ENCODE assay signal across 8 mouse cellular contexts in the genomic region with DNA sequence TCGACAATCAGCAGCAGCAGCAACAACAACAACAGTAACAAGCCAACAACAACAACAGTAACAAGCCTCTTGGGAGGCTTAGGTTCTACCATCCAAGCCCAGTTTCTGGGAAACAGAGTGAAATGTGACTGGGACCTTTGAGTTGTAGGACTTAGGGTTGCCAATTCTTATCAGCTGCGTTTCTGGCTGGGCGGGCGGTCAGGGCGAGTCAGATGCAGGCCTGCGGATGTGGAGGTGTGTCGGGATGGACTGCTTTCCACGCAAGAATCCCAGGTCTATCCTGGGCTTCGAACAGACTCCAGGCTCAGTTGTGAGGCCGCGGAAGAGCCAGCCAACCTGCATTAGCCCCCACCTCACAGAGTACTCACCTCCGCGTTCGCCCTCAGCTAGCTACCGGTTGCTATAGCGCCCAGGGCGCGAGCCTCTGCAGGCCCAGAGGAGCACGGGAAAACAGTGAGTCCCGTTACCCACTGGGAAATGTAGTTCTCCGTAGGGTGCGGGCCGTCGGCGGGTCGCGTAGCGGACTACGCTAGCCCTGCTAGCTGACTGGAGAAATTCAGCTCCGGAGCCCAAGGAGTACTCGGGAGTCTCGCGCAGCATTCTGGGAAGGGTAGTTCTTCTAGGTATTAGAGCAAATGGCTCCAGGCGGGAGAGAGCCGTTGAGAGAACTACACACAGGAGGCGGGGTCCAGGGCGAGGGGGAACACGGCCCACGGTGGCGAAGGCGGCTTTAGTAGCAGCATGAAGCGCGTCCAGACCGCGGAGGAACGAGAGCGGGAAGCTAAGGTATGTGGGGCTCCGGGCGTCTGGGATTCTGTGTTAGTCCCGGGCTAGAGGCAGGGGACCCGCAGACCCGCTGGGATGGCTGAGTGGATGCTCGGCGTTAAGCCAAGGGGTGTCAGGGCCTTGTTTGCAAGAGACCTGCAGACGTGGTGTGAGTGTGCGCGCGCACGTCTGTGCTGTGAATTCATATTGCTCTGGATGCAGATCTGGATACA. TPM values are rescaled to one million over a fixed set of nuclear protein-coding genes. Genes with fewer than 3 reads are reported as not detected.
DNase-seq lines count a peak whose midpoint lies in the region; ATAC-seq and TF ChIP-seq lines count a peak whose summit lies in the region.

A gene (minus strand): TSS at position 428 of the 998 bp plus-strand sequence.
A gene (plus strand): TSS at position 691 of the 998 bp plus-strand sequence.

- WGBS in kidney, embryonic 14.5 days: under 1% methylated on average over 59 of the region's 59 CpGs
- under 1% methylated on average over 59 of the region's 59 CpGs for WGBS in limb, embryonic 15.5 days

- peaks cover 10% of the 10 kb centered on the region for H3K4me1 ChIP-seq in bone marrow macrophage, adult 2 months (ENCODE audit: control insufficient read depth, insufficient read depth, low read length)
- H3K4me1 ChIP-seq in embryonic fibroblast, embryonic 13.5 days (ENCODE audit: control insufficient read depth, insufficient read depth, low read length): no peaks in the 10 kb centered on the region
- H3K4me1 ChIP-seq in kidney, embryonic 14.5 days (ENCODE audit: control insufficient read depth, insufficient read depth, low read length): peaks cover 11% of the 10 kb centered on the region; the same call in 1 of the 2 replicates
- peaks cover 22% of the 10 kb centered on the region for H3K4me1 ChIP-seq in limb, embryonic 15.5 days

- H3K36me3 ChIP-seq in kidney, embryonic 14.5 days (ENCODE audit: control insufficient read depth, insufficient read depth, low read length): no peaks in the 10 kb centered on the region
- no peaks in the 10 kb centered on the region for H3K36me3 ChIP-seq in limb, embryonic 15.5 days

- TF ChIP-seq CTCF in bone marrow macrophage, adult 2 months (IDR thresholded peaks at IDR 0.05; ENCODE audit: low read depth, low read length): no peak
- no peak for TF ChIP-seq CTCF in embryonic fibroblast, embryonic 13.5 days (IDR thresholded peaks at IDR 0.05; ENCODE audit: borderline replicate concordance, insufficient read depth, low read length)

- H3K27me3 ChIP-seq in kidney, embryonic 14.5 days (ENCODE audit: control insufficient read depth, insufficient read depth, low read length): no peaks in the 10 kb centered on the region
- H3K27me3 ChIP-seq in limb, embryonic 15.5 days: no peaks in the 10 kb centered on the region

- H3K4me2 ChIP-seq in kidney, embryonic 14.5 days (replicated peaks; ENCODE audit: low read depth, low read length): peak within 1 kb of the TSS; percentile 81
- H3K4me2 ChIP-seq in limb, embryonic 15.5 days: peak within 1 kb of the TSS; percentile 60

- no peak within 1 kb of the TSS for H3K27ac ChIP-seq in bone marrow macrophage, adult 2 months (ENCODE audit: insufficient read depth, low read depth, low read length)
- peak within 1 kb of the TSS; percentile 55 for H3K27ac ChIP-seq in embryonic fibroblast, embryonic 13.5 days (ENCODE audit: insufficient read depth, low read length)
- 0 out of 2 replicates have a peak within 1 kb of the TSS, but pooled peaks have one; percentile 32 for H3K27ac ChIP-seq in kidney, embryonic 14.5 days (ENCODE audit: low read depth, low read length)
- H3K27ac ChIP-seq in limb, embryonic 15.5 days: peak within 1 kb of the TSS; percentile 87

- H3K9ac ChIP-seq in kidney, embryonic 14.5 days (ENCODE audit: low read depth, low read length): peak within 1 kb of the TSS; percentile 80
- H3K9ac ChIP-seq in limb, embryonic 15.5 days: peak within 1 kb of the TSS; percentile 94

- peak; percentile 99 for ATAC-seq in kidney, embryonic 14.5 days (ENCODE audit: low FRiP score, low TSS enrichment)
- ATAC-seq in limb, embryonic 15.5 days (ENCODE audit: insufficient number of reproducible peaks, low FRiP score, low TSS enrichment, low read depth): peak; percentile 100

- peak within 1 kb of the TSS; percentile 76 for H3K4me3 ChIP-seq in bone marrow macrophage, adult 2 months (ENCODE audit: insufficient read depth, low read length)
- H3K4me3 ChIP-seq in embryonic fibroblast, embryonic 13.5 days (ENCODE audit: insufficient read depth, low read length): peak within 1 kb of the TSS; percentile 90
- H3K4me3 ChIP-seq in kidney, embryonic 14.5 days (ENCODE audit: low read length): peak within 1 kb of the TSS; percentile 66
- peak within 1 kb of the TSS; percentile 77 for H3K4me3 ChIP-seq in limb, embryonic 15.5 days

- peak; percentile 98 for DNase-seq in A20 (ENCODE audit: low read depth, low spot score)
- peak; percentile 98 for DNase-seq in heart, adult 9 months (ENCODE audit: low spot score in 2 of 2)
- peak; percentile 91 to 93 for DNase-seq in monocyte, adult 2 months (ENCODE audit: low read depth in 1 of 2, low spot score in 2 of 2)
- peak; percentile 98 for DNase-seq in spleen, postnatal 36 days (ENCODE audit: low spot score in 2 of 2)

- no peak for TF ChIP-seq POLR2A in bone marrow macrophage, adult 2 months (IDR thresholded peaks at IDR 0.05; ENCODE audit: borderline replicate concordance, low read depth, low read length)
- TF ChIP-seq POLR2A in embryonic fibroblast, embryonic 13.5 days (IDR thresholded peaks at IDR 0.05; ENCODE audit: low read depth, low read length): peak; percentile 62

- no peaks in the 10 kb centered on the region for H3K9me3 ChIP-seq in kidney, embryonic 14.5 days (ENCODE audit: control insufficient read depth, low read length)
- no peaks in the 10 kb centered on the region for H3K9me3 ChIP-seq in limb, embryonic 15.5 days

RNA-seq across cellular contexts. Expression of the first gene that starts in this region (rescaled TPM):
- polyA plus RNA-seq in bone marrow macrophage, adult 2 months (2012; ENCODE audit: insufficient read depth, insufficient read length, missing spikeins): 2.3 and 3.7 TPM in 2 replicates
- polyA plus RNA-seq in embryonic fibroblast, embryonic 13.5 days (2011; ENCODE audit: insufficient read length, low read depth, missing spikeins): 8.7 and 9.2 TPM in 2 replicates
- polyA plus RNA-seq in kidney, embryonic 14.5 days (2014; fragmentation: Nextera tagmentation; extraction: Ambion mirVana): 14.3 and 14.9 TPM in 2 replicates
- polyA plus RNA-seq in limb, embryonic 15.5 days (2015; fragmentation: Nextera tagmentation; extraction: Ambion mirVana): 14.9 and 15.1 TPM in 2 replicates

RNA-seq across cellular contexts. Expression of the second gene that starts in this region (rescaled TPM):
- 23.6 and 26.4 TPM in 2 replicates for polyA plus RNA-seq in bone marrow macrophage, adult 2 months (2012; ENCODE audit: insufficient read depth, insufficient read length, missing spikeins)
- polyA plus RNA-seq in embryonic fibroblast, embryonic 13.5 days (2011; ENCODE audit: insufficient read length, low read depth, missing spikeins): 59.2 and 71.5 TPM in 2 replicates
- 44.7 and 94.3 TPM in 2 replicates for polyA plus RNA-seq in kidney, embryonic 14.5 days (2014; fragmentation: Nextera tagmentation; extraction: Ambion mirVana)
- 97.1 and 104 TPM in 2 replicates for polyA plus RNA-seq in limb, embryonic 15.5 days (2015; fragmentation: Nextera tagmentation; extraction: Ambion mirVana)
